In the genomic region with DNA sequence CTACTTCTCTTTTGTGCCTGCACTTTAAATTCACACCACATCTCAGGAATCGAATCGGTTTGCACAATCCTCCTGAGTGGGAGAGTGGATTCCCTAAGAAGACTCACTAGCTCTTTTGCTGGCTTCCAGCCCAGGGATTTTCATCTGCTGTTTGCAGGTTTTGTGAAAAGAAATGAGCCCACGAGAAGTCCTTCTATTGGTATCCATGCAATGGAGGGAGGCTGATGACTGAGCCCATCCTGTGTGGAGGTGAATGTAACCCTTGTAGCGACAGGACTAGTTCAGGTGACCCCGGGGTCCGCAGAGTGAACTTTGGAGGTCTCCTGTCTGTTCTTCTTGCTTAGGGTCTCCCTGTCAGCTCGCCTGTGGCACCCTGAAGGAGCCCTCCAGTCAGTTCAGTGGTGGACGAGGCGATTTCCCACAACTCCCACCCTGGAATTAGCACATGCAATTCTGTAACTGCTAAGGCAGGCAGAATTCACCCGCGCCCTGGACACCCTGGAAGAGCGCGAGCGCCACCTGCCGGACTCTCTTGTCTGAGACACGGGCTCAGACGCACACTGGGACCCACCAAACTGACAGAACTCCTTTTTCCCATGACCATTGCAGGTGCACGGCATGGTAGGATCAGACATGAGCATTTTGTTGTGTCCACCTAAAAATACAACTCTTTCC, we compare ENCODE assay signal across 9 mouse cellular contexts.
DNase-seq lines count a peak whose midpoint lies in the region; ATAC-seq and TF ChIP-seq lines count a peak whose summit lies in the region.
"Had no signal": no experiment of that assay in that cellular context is flagged by ENCODE, and none has a peak within 500 bp of the region (broad histone marks: within the 10 kb centered on the region; RNA-seq: fewer than 3 reads in every experiment).

No protein-coding gene starts in this region.

- TF ChIP-seq POLR2A in MEL (IDR thresholded peaks at IDR 0.05; ENCODE audit: control insufficient read depth in 1 of 2, insufficient read depth in 1 of 2, low read depth in 1 of 2, low read length in 2 of 2, poor library complexity in 1 of 2), result no peak

- H3K4me2 ChIP-seq in forebrain, postnatal 0 days (ENCODE audit: low read depth), result no peak overlapping the region
- H3K4me2 ChIP-seq in hindbrain, embryonic 14.5 days (replicated peaks), result no peak overlapping the region

- H3K79me2 ChIP-seq in MEL (ENCODE audit: control insufficient read depth, insufficient read depth, low read length, poor library complexity), result no peaks in the 10 kb centered on the region

- TF ChIP-seq EP300 in MEL (IDR thresholded peaks at IDR 0.05; ENCODE audit: low read depth in 1 of 2, low read length in 2 of 2), result no peak

- no peak overlapping the region for H3K27ac ChIP-seq in MEL (ENCODE audit: control insufficient read depth, low read depth, low read length)
- H3K27ac ChIP-seq in forebrain, postnatal 0 days (ENCODE audit: low read depth, low read length), result no peak overlapping the region
- H3K27ac ChIP-seq in hindbrain, embryonic 14.5 days, result no peak overlapping the region
- H3K27ac ChIP-seq: macrophage had no signal

- WGBS in forebrain, postnatal 0 days, result 26% methylated on average over 18 of the region's 18 CpGs
- 29% methylated on average over 18 of the region's 18 CpGs for WGBS in hindbrain, embryonic 14.5 days

- no peak overlapping the region for H3K4me3 ChIP-seq in MEL (ENCODE audit: control insufficient read depth in 1 of 2, insufficient read depth in 1 of 2, low read depth in 2 of 2, low read length in 2 of 2)
- H3K4me3 ChIP-seq in forebrain, postnatal 0 days (ENCODE audit: low read depth, low read length), result no peak overlapping the region
- H3K4me3 ChIP-seq in hindbrain, embryonic 14.5 days (replicated peaks; ENCODE audit: low read length), result no peak overlapping the region

- peak; percentile 96 for ATAC-seq in forebrain, postnatal 0 days
- ATAC-seq in hindbrain, embryonic 14.5 days (ENCODE audit: low FRiP score), result peak; percentile 83
- no peak for ATAC-seq in monocyte, adult 5-6 weeks (replicated peaks; ENCODE audit: insufficient number of reproducible peaks, low FRiP score, low TSS enrichment, poor library complexity, severe bottlenecking)

- peak; percentile 5 for DNase-seq in MEL (ENCODE audit: low read depth, low spot score)
- peak; percentile 41 for DNase-seq in c-Kit-positive CD71-negative TER-119-negative erythroid progenitor cells, embryonic 14.5 days (ENCODE audit: low read depth)
- DNase-seq in forebrain, postnatal 0 days, result peak; percentile 86
- peak; percentile 89 for DNase-seq in hindbrain, embryonic 14.5 days (ENCODE audit: low spot score)
- peak; percentile 55 to 71 for DNase-seq in layer of hippocampus, postnatal 14 days (ENCODE audit: low spot score in 2 of 2)
- peak; percentile 71 for DNase-seq in lung, postnatal 36 days
- DNase-seq in right cerebral cortex, postnatal 25 days, result peak; percentile 68

- peak; percentile 15 for TF ChIP-seq RAD21 in MEL (IDR thresholded peaks at IDR 0.05; ENCODE audit: low read depth, low read length)

- TF ChIP-seq CTCF in MEL (IDR thresholded peaks at IDR 0.05 in 2 of 3, conservative IDR thresholded peaks at IDR 0.05 in 1 of 3; ENCODE audit: control insufficient read depth in 1 of 3, insufficient read depth in 1 of 3, low read depth in 2 of 3, low read length in 3 of 3, poor library complexity in 1 of 3, severe bottlenecking in 1 of 3), result peak in 2 of 3 experiments; percentile 12 to 62; a peak in 3 of 6 replicates
- peak; percentile 94 for TF ChIP-seq CTCF in forebrain, postnatal 0 days (IDR thresholded peaks at IDR 0.05; ENCODE audit: low read depth)

- no peaks in the 10 kb centered on the region for H3K4me1 ChIP-seq in MEL (ENCODE audit: control insufficient read depth in 1 of 2, insufficient read depth in 2 of 2, low read length in 2 of 2)
- no peaks in the 10 kb centered on the region for H3K4me1 ChIP-seq in forebrain, postnatal 0 days (ENCODE audit: insufficient read depth)
- no peaks in the 10 kb centered on the region for H3K4me1 ChIP-seq in hindbrain, embryonic 14.5 days (replicated peaks; ENCODE audit: control insufficient read depth, insufficient read depth, low read length)

- no peaks in the 10 kb centered on the region for H3K9me3 ChIP-seq in MEL (replicated peaks; ENCODE audit: insufficient read depth, low read length)
- no peaks in the 10 kb centered on the region for H3K9me3 ChIP-seq in forebrain, postnatal 0 days (ENCODE audit: low read length)
- no peaks in the 10 kb centered on the region for H3K9me3 ChIP-seq in hindbrain, embryonic 14.5 days (ENCODE audit: control insufficient read depth, low read length)

- no peaks in the 10 kb centered on the region for H3K36me3 ChIP-seq in MEL (ENCODE audit: control insufficient read depth in 1 of 2, insufficient read depth in 2 of 2, low read length in 2 of 2)
- no peaks in the 10 kb centered on the region for H3K36me3 ChIP-seq in forebrain, postnatal 0 days (ENCODE audit: insufficient read depth)
- no peaks in the 10 kb centered on the region for H3K36me3 ChIP-seq in hindbrain, embryonic 14.5 days (replicated peaks; ENCODE audit: control insufficient read depth, insufficient read depth)

- no peak overlapping the region for H3K9ac ChIP-seq in MEL (ENCODE audit: control insufficient read depth, low read depth, low read length, poor library complexity, severe bottlenecking)
- no peak overlapping the region for H3K9ac ChIP-seq in forebrain, postnatal 0 days
- H3K9ac ChIP-seq in hindbrain, embryonic 14.5 days, result no peak overlapping the region

- H3K27me3 ChIP-seq in MEL (ENCODE audit: control insufficient read depth in 1 of 2, insufficient read depth in 2 of 2, low read length in 2 of 2), result no peaks in the 10 kb centered on the region
- no peaks in the 10 kb centered on the region for H3K27me3 ChIP-seq in forebrain, postnatal 0 days (ENCODE audit: insufficient read depth, low read length)
- no peaks in the 10 kb centered on the region for H3K27me3 ChIP-seq in hindbrain, embryonic 14.5 days (ENCODE audit: control insufficient read depth, insufficient read depth, low read length)

TF ChIP-seq in MEL, 35 proteins besides CTCF, POLR2A, EP300 and RAD21:
- TF ChIP-seq E2F4 (IDR thresholded peaks at IDR 0.05; ENCODE audit: borderline replicate concordance, low read depth, low read length) (no peak), ZKSCAN1 (IDR thresholded peaks at IDR 0.05; ENCODE audit: low read depth, low read length) (no peak), ZC3H11A (IDR thresholded peaks at IDR 0.05; ENCODE audit: low read depth, low read length) (no peak), USF2 (IDR thresholded peaks at IDR 0.05; ENCODE audit: borderline replicate concordance in 1 of 2, insufficient read depth in 1 of 2, low read depth in 1 of 2, low read length in 2 of 2) (no peak), USF1 (IDR thresholded peaks at IDR 0.05; ENCODE audit: low read depth, low read length) (no peak), POLR2AphosphoS5 (IDR thresholded peaks at IDR 0.05; ENCODE audit: borderline replicate concordance, low read depth, low read length) (no peak), MAZ (IDR thresholded peaks at IDR 0.05; ENCODE audit: low read depth, low read length) (no peak), MAFK (IDR thresholded peaks at IDR 0.05; ENCODE audit: borderline replicate concordance, low read depth, low read length) (no peak), TAL1 (IDR thresholded peaks at IDR 0.05; ENCODE audit: low read length) (no peak), NRF1 (IDR thresholded peaks at IDR 0.05; ENCODE audit: insufficient read depth, low read depth, low read length, poor library complexity, severe bottlenecking) (no peak), GATA1 (IDR thresholded peaks at IDR 0.05; ENCODE audit: low read depth, low read length) (no peak)

Comparison
In these comparisons a context has a peak if more than half of its experiments do, and no peak if none do; other contexts are left out.
1. DNase-seq: peak in every context shown above with its lines; median percentile 89 in hindbrain, embryonic 14.5 days; 86 in forebrain, postnatal 0 days; 71 in lung, postnatal 36 days; 68 in right cerebral cortex, postnatal 25 days; 63 in layer of hippocampus, postnatal 14 days; 41 in c-Kit-positive CD71-negative TER-119-negative erythroid progenitor cells, embryonic 14.5 days; 5 in MEL.